Mouse (Mus musculus) E14TG2a.4 (cell line): Measurements from ENCODE around the gene Myh9.

ENCODE experiments used
- CTCF ChIP-seq: conservative IDR thresholded peaks from 2 replicates; pipeline ENCODE4 v1.5.1; 2014; ENCODE audit warnings: low read length
- NANOG ChIP-seq: IDR thresholded peaks from 2 replicates; pipeline ENCODE4 v1.6.1; 2014; ENCODE audit warnings: borderline replicate concordance, low read length, mixed read lengths
- POU5F1 ChIP-seq: IDR thresholded peaks from 2 replicates; pipeline ENCODE4 v1.6.1; 2014; ENCODE audit warnings: low read length, borderline replicate concordance

DNA sequence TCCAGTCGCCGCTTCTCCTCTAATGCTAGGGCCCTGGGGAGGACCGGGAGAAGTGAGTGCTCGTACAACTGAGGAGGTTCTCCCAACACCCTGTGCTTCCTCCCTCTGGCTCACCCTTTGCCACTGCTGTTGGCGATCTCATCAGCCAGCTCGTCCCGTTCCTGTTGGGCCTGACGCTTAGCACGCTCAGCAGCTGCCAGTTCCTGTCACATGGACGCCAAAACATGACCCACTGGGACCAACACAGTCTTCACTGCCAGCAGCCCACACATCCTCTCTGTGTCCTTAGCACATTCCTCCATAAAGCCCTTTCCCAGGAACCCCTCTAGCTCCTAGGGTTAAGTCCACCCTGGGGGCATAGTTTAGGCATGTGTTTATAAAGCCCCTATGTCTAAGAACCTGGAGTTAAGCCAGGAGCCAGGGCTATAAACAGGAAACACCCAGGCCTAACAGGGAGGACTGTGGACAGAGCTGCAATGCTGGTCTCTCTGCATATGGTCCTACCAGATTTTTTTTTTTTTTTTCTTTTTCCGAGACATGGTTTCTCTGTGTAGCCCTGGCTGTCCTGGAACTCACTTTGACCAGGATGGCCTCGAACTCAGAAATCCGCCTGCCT lies 77.5 kb downstream of the Myh9 start:
- TF ChIP-seq CTCF (no peak), POU5F1 (no peak), NANOG (no peak)
